Mouse (Mus musculus): ENCODE measurements around the gene Bcl2l12. TPM values are rescaled to one million over a fixed set of nuclear protein-coding genes. Genes with fewer than 3 reads are reported as not detected.

Gene Bcl2l12
- total RNA-seq, 2 experiments from 2014 or later: 8.1 to 9.7 TPM

GRCm38 (mm10) chr7:45017242-45018061, 18.9 kb upstream of the Bcl2l12 start, which contains the start of gene Rras:
Gene Rras (plus strand): TSS chr7:45017961.
- peak; percentile 95 to 99 for DNase-seq

- DNase-seq: no peak
Observed at GRCm38 (mm10) chr7:45016761-45017160, 18.2 kb upstream of the Bcl2l12 start.

- peak; percentile 99 to 100 for DNase-seq
Observed at GRCm38 (mm10) chr7:45015957-45016612, 17.6 kb upstream of the Bcl2l12 start, which contains the start of gene Scaf1. Gene Scaf1 (minus strand): TSS chr7:45016363.

GRCm38 (mm10) chr7:45015344-45015956, 16.9 kb upstream of the Bcl2l12 start:
- DNase-seq: no peak

GRCm38 (mm10) chr7:45014096-45014451, 15.6 kb upstream of the Bcl2l12 start:
- DNase-seq: no peak

DNA sequence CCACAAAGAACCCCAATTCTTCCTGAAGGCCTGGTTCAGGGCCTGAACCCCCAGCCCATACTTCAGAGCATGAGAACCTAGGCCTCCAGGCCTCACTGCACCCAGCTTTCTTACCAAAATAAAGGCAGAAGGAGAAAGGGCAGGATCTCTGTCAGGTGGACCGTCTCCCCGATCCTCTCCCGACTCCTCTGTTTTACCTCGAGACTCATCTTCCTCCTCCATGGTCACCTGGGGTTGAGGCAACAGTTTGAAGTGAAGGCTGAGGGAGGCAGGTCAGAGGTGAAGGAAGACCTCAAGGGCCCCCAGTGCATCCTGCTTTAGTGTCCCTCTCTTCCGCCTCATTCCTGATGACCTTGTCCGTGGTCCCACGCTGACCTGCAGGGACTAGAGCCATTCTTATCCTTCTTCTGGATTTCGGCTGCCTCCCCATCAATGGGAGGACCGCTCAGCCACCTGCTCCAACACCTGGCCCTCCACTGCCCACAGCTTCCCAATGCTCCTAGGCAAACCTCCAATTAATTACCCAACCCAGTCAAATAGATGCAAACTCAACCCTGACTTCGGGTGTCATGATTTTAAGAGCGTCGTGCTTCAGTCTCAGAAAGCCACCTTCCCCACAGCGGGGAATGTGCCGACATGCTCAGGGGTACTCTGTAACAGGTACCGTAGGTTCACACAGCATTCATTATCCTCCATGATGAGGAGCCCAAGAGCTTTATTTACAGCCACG, 15.0 kb upstream of the Bcl2l12 start:
- no peak for DNase-seq

- no peak for DNase-seq
Observed at GRCm38 (mm10) chr7:45012824-45013223, 14.3 kb upstream of the Bcl2l12 start.

DNA sequence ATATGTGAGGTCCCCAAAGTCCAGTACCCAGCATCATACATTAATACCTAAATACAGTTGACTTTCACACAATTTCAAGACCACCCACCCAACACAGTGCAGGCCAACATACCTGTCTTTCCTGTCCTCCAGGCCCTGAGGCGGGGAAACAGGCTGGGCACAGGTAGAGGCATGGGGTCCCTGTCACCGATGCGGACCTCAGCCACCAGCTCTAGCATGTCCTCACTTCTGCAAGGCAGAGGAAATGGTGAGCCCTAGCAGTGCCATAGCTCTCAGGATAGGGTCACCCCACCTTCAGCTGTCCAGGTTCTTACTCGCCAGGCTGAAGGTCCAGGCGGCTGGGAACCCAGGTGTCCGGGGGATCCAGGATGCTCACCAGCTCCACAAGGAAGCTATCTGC, 13.5 kb upstream of the Bcl2l12 start:
- DNase-seq: no peak

DNA sequence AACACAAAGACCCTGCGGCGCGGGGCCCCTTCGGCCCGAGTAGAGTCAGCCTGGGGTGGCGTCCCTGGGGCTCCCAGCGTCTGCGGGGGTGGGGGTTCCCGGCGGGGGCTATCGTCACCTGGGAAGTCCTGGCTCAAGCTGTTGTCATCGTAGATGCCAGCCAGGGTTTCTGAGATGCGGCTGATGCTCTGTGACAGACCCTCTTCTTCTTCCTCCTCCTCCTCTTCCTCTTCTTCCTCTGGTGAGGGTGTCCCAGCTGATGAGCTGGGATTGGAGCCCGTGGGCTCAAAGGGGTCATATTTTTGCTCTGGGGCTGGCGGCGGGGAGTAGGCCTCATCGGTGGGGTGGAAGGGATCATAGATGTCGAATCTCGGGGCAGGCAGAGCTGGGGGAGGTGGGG, 9.9 kb upstream of the Bcl2l12 start:
- DNase-seq: no peak

DNA sequence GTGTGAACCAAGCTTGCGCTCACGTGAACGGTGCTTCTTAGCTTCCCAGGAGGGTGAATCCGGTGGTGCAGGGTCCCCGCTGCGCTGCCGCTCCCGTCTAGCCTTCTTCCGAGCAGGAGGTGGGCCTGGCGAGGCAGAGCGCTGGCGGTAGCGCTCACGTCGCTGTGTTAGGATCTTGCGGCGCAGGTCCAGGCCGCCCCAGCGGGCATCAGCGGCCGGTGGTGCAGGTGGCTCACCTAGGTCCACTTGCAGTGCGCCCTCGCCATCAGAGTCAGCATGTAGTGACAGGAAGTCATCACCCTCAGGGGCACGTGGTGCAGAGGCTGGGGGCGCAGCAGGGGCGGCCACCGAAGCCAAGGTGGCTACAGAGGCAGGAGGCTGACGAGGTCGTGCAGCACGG, 9.3 kb upstream of the Bcl2l12 start:
- DNase-seq: no peak

DNA sequence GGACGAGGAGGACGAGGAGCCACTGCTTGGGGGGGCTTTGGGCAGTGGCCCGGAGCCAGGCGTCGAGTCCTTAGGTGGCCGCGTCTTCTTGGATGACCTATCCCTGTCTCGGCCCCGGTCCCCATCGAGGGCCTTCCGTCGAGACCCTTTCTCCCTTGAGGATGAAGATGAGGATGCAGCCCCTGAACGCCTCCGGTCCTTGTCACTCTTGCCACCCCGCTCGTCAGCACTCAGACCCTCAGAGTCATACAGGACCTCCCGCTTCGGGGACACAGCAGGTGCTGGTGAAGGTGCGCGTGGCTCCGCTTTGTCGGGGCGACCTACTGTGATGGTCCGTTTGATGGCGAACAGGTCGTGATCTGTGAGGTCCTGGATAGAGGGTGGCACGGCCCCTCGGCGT, 8.6 kb upstream of the Bcl2l12 start:
- no peak for DNase-seq

- no peak for DNase-seq
Observed at GRCm38 (mm10) chr7:45006503-45006902, 8.0 kb upstream of the Bcl2l12 start.

DNA sequence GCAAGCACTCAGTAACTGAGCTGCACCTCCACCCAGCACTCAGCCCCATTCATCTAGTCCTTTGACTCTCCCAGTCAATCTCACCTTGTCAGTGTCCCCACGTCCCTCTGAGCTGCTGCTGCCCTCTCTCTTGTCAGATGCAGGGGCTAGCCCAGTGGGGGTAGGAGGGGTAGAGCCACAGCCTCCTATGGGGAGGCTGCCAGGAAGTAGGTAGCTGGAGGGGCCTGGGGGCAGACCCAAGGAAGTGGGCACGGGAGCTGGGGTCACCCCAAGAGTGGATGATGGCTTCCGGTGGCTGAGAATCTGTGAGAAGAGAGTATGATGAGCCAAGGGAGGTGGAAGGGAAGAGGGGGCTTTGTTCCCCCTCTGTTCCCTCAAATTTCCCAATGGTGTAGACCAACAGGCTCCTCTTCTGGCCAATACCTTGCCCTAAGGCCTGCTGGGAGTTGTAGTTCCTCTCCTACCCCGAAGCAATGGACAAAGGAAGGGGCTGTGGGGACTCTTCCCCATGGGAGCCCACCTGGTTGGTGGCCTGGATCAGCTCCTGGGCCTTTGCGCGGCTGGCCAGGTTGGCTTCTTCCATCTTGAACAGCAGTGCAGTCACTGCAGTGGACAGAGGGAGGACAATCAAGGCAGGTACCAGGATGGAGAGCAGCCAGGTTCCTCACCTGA, 6.9 kb upstream of the Bcl2l12 start:
- no peak for DNase-seq

DNA sequence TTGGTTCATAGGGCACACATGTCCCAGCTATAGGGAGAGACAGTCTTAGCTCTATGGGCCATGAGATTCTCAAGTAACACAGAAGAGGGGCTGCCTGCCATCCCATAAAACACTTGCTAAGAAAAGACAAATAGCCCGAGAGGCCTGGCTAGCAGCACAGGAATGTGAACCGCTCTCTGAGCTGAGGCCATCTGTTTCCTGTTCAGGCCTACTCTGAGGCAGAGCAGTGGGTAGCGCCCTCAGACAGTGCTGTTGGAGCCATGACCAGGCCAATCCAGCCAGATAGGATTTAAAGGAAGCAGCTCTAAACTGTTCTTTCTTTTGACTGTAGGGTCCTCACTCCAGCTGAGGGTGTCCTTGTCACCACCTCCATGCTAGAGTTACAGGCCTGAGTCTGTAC, 6.0 kb upstream of the Bcl2l12 start:
- no peak for DNase-seq

DNA sequence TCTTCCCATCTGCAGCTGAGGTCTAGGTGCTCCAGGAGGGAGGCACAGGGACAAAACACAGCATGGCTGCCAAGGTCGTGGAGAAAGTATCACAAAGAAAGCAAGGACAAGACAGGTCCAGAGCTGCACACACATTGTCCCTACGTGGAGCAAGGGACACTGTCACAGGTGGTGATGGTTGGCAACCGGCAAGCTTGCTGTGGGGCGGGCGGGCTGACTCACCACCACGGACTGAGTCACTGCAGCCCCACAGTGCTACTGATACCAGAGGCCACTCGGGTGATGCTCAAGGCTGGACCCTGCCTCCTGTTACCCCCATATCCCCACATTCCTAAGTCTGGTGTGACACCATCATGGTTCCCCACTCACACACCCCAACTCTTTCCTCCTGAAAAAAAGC, 3.9 kb upstream of the Bcl2l12 start:
- DNase-seq: no peak

DNA sequence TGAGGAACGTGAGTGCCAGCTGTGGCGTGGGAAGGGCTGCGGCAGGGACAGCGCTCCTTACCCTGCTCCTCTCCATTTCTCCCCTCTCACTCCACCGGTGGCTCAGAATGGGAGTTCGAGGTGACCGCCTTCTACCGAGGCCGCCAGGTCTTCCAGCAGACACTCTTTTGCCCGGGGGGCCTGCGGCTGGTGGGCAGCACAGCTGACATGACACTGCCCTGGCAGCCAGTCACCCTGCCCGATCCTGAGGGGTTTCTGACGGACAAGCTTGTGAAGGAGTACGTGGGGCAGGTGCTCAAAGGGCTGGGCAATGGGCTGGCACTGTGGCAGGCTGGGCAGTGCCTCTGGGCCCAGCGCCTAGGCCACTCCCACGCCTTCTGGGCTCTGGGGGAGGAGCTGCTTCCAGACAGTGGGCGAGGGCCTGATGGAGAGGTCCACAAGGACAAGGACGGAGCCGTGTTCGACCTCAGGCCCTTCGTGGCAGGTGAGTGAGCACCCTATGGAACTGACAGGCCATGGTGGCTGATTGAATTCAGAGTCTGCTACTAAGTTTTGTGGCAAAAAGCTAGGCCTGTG, 2.1 kb upstream of the Bcl2l12 start:
- no peak for DNase-seq

GRCm38 (mm10) chr7:44999753-45000152, 1.2 kb upstream of the Bcl2l12 start:
- DNase-seq: peak in 1 of 2 experiments; percentile 49

DNA sequence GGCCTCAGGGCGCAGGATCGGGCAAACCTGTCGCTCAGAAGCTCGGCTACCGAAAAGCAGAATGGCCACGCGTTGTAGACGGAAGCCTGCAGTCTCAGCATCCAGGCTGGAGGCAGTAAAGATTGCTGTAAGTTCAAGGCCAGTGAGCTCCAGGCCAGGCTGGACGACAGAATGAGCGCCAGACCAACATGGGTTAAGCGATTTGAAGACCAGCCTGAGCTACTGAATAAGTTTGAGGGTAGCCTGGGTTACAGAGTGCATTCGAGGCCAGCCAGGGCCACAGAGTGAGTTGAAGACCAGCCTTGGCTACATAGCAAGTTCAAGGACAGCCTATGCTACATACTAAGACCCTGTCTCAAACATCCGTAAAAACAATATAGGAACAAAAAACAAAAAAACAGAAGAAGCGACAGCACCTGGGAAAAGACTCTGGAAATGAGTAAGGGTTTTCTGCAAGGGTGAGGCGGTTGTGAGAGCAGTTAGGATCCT, 528 bp downstream of the Bcl2l12 start:
- DNase-seq: no peak

DNA sequence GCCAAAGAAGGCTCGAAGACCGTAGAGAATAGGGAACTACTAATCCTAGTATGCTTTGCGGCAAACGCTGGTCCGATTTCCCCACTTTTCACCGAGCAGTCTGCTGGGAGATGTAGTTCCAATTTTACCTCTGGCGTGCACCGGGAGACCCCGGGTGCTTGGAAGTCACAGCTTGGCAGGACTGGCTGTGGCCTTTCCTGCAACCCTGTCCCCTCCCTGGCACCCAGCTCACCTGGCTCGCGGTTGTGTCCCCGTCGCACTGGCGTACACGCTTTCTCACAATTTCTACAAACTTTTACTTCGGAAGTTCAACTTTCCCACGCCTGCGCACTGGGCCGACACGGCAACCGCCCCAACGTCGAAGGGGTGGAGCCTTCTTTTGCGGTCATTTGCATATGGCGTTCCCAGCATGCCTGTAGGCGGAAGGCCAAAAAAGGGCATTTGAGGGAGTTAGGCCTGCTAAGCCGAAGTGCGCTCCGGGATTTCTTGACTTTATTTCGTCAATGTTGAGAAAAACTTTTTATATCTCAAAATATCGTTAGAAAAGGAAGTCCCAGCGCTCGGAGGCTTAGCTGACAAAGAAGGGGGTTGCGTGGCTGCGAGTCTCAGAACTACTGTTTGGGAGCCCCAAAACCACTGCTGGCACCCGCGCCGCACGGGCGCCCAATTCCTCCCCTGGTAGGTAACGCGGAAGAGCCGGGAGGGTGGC, 1.1 kb downstream of the Bcl2l12 start, which contains the start of gene Irf3:
Gene Irf3 (plus strand): TSS at position 418 of the 709 bp plus-strand sequence.
- peak; percentile 98 to 99 for DNase-seq

GRCm38 (mm10) chr7:44996672-44997071, 1.8 kb downstream of the Bcl2l12 start:
- DNase-seq: no peak
